Mouse (Mus musculus) brain, embryonic 14.5 days (tissue): ENCODE measurements around the gene Serinc1.

Source experiments
- CTCF ChIP-seq: fragments of 200-500 bp; IDR thresholded peaks from 2 replicates; pipeline ENCODE4 v1.5.1; 2012; ENCODE audit warnings: inconsistent platforms, mild to moderate bottlenecking, moderate library complexity, borderline replicate concordance; ENCODE audit not compliant: insufficient read depth, insufficient read length; ENCODE audit errors: extremely low read depth
- POLR2A ChIP-seq: fragments of 200-500 bp; IDR thresholded peaks from 2 replicates; pipeline ENCODE4 v1.6.1; 2012; ENCODE audit warnings: mild to moderate bottlenecking, inconsistent platforms, borderline replicate concordance; ENCODE audit not compliant: poor library complexity, insufficient read depth, insufficient read length, severe bottlenecking; ENCODE audit errors: extremely low read depth

GRCm38 (mm10) chr10:57576721-57577120 lies 44.4 kb upstream of the Serinc1 start:
- TF ChIP-seq CTCF (no peak), POLR2A (no peak)
